Mouse (Mus musculus) limb, embryonic 15.5 days (tissue): ENCODE measurements around the gene B3gat1. TPM values are rescaled to one million over a fixed set of nuclear protein-coding genes. Genes with fewer than 3 reads are reported as not detected.

Experiments
- ATAC-seq: fragments of 200-750 bp; cut with Nextera tagmentation; 2 replicates; pipeline ENCODE4 v1.8.0; 2017; ENCODE audit warnings: low read depth, moderate TSS enrichment; ENCODE audit not compliant: insufficient number of reproducible peaks, low FRiP score, low TSS enrichment
- H3K27ac ChIP-seq: fragments of 300-500 bp; sonication (generic); 2 replicates; pipeline ENCODE4 v1.5.1; 2015; ENCODE audit warnings: moderate library complexity, mild to moderate bottlenecking, inconsistent platforms
- H3K27me3 ChIP-seq: fragments of 300-500 bp; sonication (generic); 2 replicates; pipeline ENCODE4 v1.6.1; 2015; ENCODE audit warnings: inconsistent platforms
- H3K36me3 ChIP-seq: fragments of 300-500 bp; sonication (generic); 2 replicates; pipeline ENCODE4 v1.6.1; 2015; ENCODE audit warnings: inconsistent platforms
- H3K4me1 ChIP-seq: fragments of 300-500 bp; sonication (generic); 2 replicates; pipeline ENCODE4 v1.6.1; 2015; ENCODE audit warnings: inconsistent platforms
- H3K4me2 ChIP-seq: fragments of 300-500 bp; sonication (generic); 2 replicates; pipeline ENCODE4 v1.6.1; 2015; ENCODE audit warnings: mild to moderate bottlenecking, inconsistent platforms
- H3K4me3 ChIP-seq: fragments of 300-500 bp; sonication (generic); 2 replicates; pipeline ENCODE4 v1.5.1; 2015; ENCODE audit warnings: mild to moderate bottlenecking, inconsistent platforms
- H3K9ac ChIP-seq: fragments of 300-500 bp; sonication (generic); 2 replicates; pipeline ENCODE4 v1.6.1; 2015; ENCODE audit warnings: inconsistent platforms
- H3K9me3 ChIP-seq: fragments of 300-500 bp; sonication (generic); 2 replicates; pipeline ENCODE4 v1.6.1; 2016; ENCODE audit warnings: inconsistent platforms
- WGBS: fragments of 180-500 bp; shearing (Covaris S2); methylation state at CpG from one replicate; pipeline ENCODE4 v1.1.7; 2015; 5-methylcytosine and 5-hydroxymethylcytosine counted together
- polyA plus RNA-seq: library from polyadenylated mRNA; unstranded; fragments of >200 nt; fragmentation: Nextera tagmentation; extraction: Ambion mirVana; gene quantifications from 2 replicates; pipeline ENCODE4 v1.2.1, GENCODE M21; 2015

B3gat1 gene
- polyA plus RNA-seq, 1 experiment from 2014 or later = 0.23 TPM

DNA sequence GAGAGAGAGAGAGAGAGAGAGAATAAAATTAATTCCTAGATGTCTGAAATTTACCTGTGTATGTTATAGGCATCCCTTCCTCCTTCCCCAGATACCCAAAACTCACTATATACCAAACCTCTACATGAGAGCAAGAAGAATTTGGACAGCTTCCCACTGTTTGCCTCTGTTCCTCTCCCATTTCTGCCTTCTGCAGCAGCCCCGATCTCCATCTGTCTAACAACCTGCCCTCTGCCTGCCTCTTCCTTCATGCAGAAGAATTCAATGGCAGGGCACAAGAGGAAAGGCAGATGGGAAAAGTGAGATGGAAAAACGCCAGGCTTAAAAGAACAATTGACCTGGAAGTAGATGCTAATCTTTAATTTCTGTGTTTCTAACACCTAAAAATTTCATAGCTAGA is 5.0 kb upstream of the B3gat1 start:
- Histone ChIP-seq H3K27me3 (peaks cover 29% of the 10 kb centered on the region), H3K4me2 (no peak overlapping the region), H3K9me3 (no peaks in the 10 kb centered on the region), H3K4me3 (no peak overlapping the region), H3K4me1 (peaks cover 5% of the 10 kb centered on the region), H3K9ac (no peak overlapping the region), H3K27ac (no peak overlapping the region), H3K36me3 (no peaks in the 10 kb centered on the region)
- ATAC-seq = no peak
- WGBS = 71% methylated on average over 2 of the region's 2 CpGs

DNA sequence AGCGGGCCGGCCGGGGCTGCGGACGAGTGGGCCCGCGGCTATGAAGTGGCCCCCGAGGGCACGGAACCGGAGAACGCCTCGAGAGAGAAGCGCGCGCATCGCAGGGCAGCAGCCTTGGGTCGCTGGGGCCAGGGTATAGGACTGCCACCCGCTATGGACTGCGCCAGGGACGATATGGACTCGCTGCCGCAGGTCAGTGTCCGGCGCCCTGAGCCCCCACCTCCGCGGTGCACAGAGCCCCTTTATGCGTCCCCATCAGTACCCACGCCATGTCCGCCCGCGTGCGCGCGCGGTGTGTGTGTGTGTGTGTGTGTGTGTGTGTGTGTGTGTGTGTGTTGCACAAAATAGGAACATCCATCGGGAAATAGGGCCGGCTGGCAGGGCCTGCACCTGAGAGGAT is 458 bp downstream of the B3gat1 start:
- Histone ChIP-seq H3K36me3 (no peaks in the 10 kb centered on the region), H3K27ac (no peak overlapping the region), H3K4me3 (peak overlapping the region; percentile 46), H3K9me3 (no peaks in the 10 kb centered on the region), H3K4me2 (peak overlapping the region; percentile 92), H3K4me1 (peaks cover 11% of the 10 kb centered on the region), H3K27me3 (peaks cover 58% of the 10 kb centered on the region), H3K9ac (no peak overlapping the region)
- WGBS = 1% methylated on average over 26 of the region's 37 CpGs
- 0 out of 2 replicates have a peak, but pooled peaks have one; percentile 17 for ATAC-seq

DNA sequence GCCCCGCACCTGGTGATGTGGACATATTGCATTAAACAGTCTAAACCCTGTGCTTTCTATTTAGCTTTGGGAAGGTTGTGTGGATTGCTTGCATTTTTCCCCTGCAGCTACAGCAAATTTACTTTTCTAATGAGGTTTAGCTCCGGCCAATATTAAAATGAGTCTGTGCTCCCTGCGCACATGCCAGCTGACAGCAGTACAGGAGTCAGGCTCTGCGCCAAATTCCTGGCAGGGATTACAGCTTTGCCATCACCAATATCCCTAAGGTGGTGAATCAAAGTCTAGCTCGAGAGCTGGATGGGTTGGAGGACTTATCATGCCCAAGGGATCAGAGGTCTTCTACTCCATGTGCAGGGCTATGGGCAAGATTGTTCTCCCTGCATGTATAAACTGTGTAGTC is 3.6 kb downstream of the B3gat1 start:
- WGBS = 71% methylated on average over 5 of the region's 5 CpGs
- no peak overlapping the region for H3K4me3 ChIP-seq
- H3K9me3 ChIP-seq = no peaks in the 10 kb centered on the region
- H3K4me2 ChIP-seq = no peak overlapping the region
- no peak overlapping the region for H3K9ac ChIP-seq
- no peaks in the 10 kb centered on the region for H3K36me3 ChIP-seq
- H3K4me1 ChIP-seq = peaks cover 11% of the 10 kb centered on the region
- H3K27ac ChIP-seq = no peak overlapping the region
- H3K27me3 ChIP-seq = peaks cover 43% of the 10 kb centered on the region
- no peak for ATAC-seq

DNA sequence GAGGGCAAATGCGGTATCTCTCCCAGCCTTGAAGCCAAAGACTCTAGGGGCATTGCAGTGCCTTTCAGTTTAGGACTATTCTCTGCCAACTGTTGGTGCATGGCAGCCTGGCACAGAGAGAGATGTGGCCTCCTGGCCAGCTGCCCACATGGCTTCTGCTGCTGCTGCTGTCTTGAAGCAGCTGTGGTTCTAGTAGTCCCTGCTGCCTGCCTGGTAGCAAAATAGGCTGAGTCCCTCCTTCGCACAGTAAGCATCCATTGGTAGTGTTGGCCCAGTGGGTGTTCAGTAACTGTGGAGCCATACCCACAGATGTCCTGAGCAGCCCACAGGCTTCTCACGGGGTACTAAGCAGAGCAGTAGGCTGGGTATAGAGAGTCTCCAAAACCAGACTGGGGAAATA is 9.3 kb downstream of the B3gat1 start:
- no peaks in the 10 kb centered on the region for H3K36me3 ChIP-seq
- H3K4me3 ChIP-seq = no peak overlapping the region
- no peak overlapping the region for H3K9ac ChIP-seq
- no peaks in the 10 kb centered on the region for H3K4me1 ChIP-seq
- WGBS = 85% methylated on average over 3 of the region's 3 CpGs
- ATAC-seq = no peak
- no peaks in the 10 kb centered on the region for H3K9me3 ChIP-seq
- no peaks in the 10 kb centered on the region for H3K27me3 ChIP-seq
- H3K27ac ChIP-seq = no peak overlapping the region
- no peak overlapping the region for H3K4me2 ChIP-seq

DNA sequence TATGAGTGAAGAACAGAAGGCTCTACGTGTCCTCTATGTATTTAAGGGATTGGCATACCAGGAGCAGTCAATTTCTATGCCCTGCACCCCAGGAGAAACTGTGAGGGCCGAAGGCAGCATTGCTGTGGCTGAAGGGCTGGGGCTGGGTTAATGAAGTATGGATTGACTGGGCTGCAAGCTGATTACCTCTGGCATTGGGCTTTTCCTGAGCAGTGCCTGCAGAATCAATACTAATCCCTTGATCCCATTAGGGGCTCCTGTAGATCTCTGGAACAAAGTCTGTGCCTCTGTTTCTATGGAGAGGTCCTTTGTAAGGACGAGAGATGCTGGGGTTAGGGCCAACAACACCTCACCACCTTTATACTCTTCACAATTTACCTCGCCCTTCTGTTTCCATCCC is 13.6 kb downstream of the B3gat1 start:
- Histone ChIP-seq H3K4me2 (no peak overlapping the region), H3K36me3 (no peaks in the 10 kb centered on the region), H3K4me1 (no peaks in the 10 kb centered on the region), H3K27ac (no peak overlapping the region), H3K4me3 (no peak overlapping the region), H3K27me3 (no peaks in the 10 kb centered on the region), H3K9ac (no peak overlapping the region), H3K9me3 (no peaks in the 10 kb centered on the region)
- WGBS = 67% methylated on average over 4 of the region's 4 CpGs
- no peak for ATAC-seq

DNA sequence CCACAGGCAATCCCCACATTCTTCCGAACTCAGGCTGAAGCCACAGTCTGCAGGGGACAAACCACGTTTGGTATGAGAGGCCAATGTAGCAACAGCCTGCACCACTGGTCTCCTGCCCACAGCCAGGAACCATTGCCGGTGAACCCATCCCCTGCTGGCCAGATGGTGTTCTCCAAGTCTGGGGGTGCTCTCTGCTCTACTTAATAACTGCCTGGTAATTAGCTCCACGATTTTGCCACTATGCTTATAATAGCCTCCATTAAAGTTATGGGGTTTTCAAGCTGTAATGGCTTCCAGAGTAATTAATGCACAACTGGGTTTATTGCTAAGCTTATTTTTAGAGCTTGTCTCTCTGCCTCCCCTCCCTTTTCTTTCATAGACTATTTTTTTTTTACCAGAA is 15.4 kb downstream of the B3gat1 start:
- Histone ChIP-seq H3K9me3 (no peaks in the 10 kb centered on the region), H3K4me1 (no peaks in the 10 kb centered on the region), H3K4me2 (no peak overlapping the region), H3K9ac (no peak overlapping the region), H3K4me3 (no peak overlapping the region), H3K36me3 (no peaks in the 10 kb centered on the region), H3K27ac (no peak overlapping the region), H3K27me3 (no peaks in the 10 kb centered on the region)
- 49% methylated on average over 4 of the region's 4 CpGs for WGBS
- no peak for ATAC-seq

DNA sequence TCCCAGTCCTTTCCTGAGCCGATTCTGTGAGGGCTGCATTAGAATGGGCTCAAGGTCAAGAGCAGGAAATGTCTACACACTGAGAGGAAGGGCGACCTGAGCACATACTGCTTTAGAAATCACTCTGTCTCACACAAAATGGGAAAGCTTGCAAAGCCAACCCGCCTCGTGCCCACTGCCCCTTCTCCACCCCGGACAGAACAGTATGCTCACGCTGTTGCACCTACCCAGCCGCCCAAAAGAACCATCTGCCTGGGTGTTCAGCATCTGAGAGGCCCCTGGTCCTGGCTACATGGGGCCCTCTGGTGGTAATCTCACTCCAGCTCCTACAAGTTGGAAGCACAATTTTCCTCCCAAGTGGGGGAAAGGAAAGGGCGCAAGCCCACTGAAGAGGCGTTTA is 26.6 kb downstream of the B3gat1 start:
- 40% methylated on average over 9 of the region's 9 CpGs for WGBS
- ATAC-seq = no peak
- Histone ChIP-seq H3K27ac (no peak overlapping the region), H3K27me3 (no peaks in the 10 kb centered on the region), H3K9me3 (no peaks in the 10 kb centered on the region), H3K4me1 (no peaks in the 10 kb centered on the region), H3K36me3 (no peaks in the 10 kb centered on the region), H3K9ac (no peak overlapping the region), H3K4me3 (no peak overlapping the region), H3K4me2 (no peak overlapping the region)

DNA sequence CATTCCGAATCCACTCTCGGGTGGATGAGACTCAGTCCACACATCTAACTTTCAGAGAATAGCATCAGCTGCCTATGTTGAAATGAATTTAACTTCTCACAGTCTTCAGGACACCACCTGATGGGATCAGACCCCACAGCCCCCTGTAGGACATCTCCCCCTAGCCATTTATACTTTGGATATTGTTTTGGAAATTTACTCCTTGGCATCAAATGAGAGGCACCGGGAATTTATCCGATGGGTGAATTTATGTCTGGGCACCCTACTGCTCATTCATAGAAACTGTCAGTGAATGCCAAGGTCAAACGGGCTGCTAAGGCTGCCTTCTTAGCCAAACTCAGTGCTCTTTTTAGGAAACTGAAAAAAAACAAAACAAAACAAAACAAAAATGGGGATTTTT is 27.0 kb downstream of the B3gat1 start:
- no peak overlapping the region for H3K4me2 ChIP-seq
- no peaks in the 10 kb centered on the region for H3K9me3 ChIP-seq
- H3K9ac ChIP-seq = no peak overlapping the region
- no peaks in the 10 kb centered on the region for H3K27me3 ChIP-seq
- ATAC-seq = no peak
- H3K4me1 ChIP-seq = no peaks in the 10 kb centered on the region
- H3K36me3 ChIP-seq = no peaks in the 10 kb centered on the region
- H3K27ac ChIP-seq = no peak overlapping the region
- H3K4me3 ChIP-seq = no peak overlapping the region
- WGBS = 78% methylated on average over 5 of the region's 5 CpGs

DNA sequence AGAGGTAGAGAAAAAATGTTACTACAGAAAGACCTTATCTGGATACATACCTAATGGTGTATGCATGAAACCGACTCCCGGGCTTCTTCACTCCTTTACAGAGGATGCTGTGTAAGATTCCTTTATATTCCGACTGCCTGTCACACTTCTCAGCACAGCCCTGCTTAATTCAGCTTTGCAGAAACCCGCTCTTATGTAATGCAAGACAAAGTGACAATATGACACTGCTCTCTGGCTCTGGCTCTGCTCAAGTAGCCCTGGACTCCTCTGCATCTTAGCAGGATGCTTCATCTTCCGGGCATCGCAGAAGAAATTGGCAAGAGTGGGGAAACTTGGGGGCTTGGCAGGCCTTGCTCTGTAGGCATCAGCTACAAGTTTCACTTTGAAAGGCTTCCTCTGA is 28.9 kb downstream of the B3gat1 start:
- Histone ChIP-seq H3K4me2 (no peak overlapping the region), H3K27ac (no peak overlapping the region), H3K9me3 (no peaks in the 10 kb centered on the region), H3K4me3 (no peak overlapping the region), H3K9ac (no peak overlapping the region), H3K4me1 (no peaks in the 10 kb centered on the region), H3K27me3 (no peaks in the 10 kb centered on the region), H3K36me3 (no peaks in the 10 kb centered on the region)
- 88% methylated on average over 6 of the region's 6 CpGs for WGBS
- no peak for ATAC-seq

DNA sequence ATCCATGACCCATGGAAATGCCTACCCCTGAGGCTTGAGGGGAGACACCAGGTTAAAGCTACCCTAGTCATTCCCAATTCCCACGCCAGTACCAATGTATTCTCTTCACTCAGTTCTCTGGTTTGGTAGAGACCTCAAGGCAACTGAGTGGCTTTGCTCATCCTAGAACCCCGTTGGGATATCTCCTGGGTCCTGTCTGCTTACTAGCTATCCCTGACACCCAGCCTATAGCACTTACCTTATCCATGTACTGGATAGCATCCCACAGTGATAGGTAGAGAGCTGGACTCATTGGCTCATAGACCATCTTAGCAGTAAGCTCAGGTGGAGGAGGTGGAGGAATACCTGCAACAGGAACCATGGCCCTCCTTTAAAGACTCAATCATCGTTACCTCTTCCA is 34.7 kb downstream of the B3gat1 start:
- H3K4me1 ChIP-seq = no peaks in the 10 kb centered on the region
- 83% methylated on average over 3 of the region's 3 CpGs for WGBS
- no peaks in the 10 kb centered on the region for H3K27me3 ChIP-seq
- no peak overlapping the region for H3K4me2 ChIP-seq
- no peak for ATAC-seq
- no peak overlapping the region for H3K27ac ChIP-seq
- H3K36me3 ChIP-seq = no peaks in the 10 kb centered on the region
- H3K4me3 ChIP-seq = no peak overlapping the region
- H3K9me3 ChIP-seq = no peaks in the 10 kb centered on the region
- no peak overlapping the region for H3K9ac ChIP-seq

DNA sequence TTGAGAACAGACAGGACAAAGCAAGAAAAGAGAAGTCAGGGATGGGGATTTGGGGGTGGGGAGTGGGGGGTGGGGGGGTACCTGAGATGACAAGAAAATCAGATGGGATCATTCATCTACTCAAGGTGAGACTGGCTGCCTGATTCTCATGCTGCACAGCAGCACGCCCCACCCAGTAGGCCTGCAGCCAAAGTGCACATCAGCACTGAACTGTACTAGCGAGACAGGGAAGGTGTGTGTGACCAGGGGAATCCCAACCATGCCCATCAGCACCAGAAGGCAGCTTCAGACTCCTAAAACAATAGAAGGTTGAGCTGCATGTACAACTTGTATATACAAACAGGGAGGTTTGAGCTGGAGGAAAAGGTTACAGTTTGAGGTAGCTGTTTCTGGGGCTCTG is 42.2 kb downstream of the B3gat1 start:
- Histone ChIP-seq H3K4me2 (no peak overlapping the region), H3K36me3 (no peaks in the 10 kb centered on the region), H3K9me3 (no peaks in the 10 kb centered on the region), H3K9ac (no peak overlapping the region), H3K4me3 (no peak overlapping the region), H3K27me3 (no peaks in the 10 kb centered on the region), H3K27ac (no peak overlapping the region), H3K4me1 (no peaks in the 10 kb centered on the region)
- WGBS = 76% methylated on average over 2 of the region's 2 CpGs
- no peak for ATAC-seq

DNA sequence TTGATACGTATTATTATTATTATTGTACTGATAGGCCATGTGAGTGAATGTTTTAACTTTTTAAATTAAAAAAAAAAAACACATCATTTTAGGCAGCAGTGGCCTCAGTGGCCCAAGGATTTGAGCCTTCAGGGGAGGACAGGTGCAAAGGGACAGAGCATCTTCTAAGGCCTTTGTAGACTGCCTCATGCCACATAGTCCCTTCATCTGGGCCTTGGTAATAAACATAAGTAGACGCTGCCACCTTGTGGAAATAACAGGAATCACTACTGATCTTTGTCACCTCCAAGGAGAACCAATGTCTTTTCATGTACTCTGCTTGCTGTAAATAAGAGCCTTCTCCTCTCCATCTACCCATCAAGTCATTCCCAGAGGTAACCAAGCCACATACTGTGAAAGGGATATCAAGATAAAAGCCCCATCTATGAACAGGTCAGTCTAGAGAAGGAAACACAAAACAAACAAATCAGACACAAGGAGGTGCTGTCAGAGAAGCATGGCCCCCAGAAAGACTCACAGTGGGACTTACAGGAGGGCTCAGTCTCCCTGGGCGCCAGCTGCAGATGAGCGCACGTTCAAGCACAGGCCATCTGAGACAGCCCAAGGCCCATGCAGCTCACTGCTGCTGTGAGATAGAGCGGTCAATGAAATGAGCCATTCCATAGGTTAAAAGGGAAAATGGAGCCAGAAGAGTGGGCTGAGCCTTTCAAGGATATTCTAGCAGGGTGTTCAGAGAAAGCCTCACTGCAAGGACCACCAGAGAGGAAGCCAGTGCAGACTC is 42.8 kb downstream of the B3gat1 start:
- H3K9ac ChIP-seq = no peak overlapping the region
- H3K27ac ChIP-seq = no peak overlapping the region
- no peak overlapping the region for H3K4me3 ChIP-seq
- H3K4me1 ChIP-seq = no peaks in the 10 kb centered on the region
- no peak for ATAC-seq
- no peaks in the 10 kb centered on the region for H3K36me3 ChIP-seq
- no peaks in the 10 kb centered on the region for H3K27me3 ChIP-seq
- WGBS = 68% methylated on average over 6 of the region's 6 CpGs
- no peaks in the 10 kb centered on the region for H3K9me3 ChIP-seq
- no peak overlapping the region for H3K4me2 ChIP-seq

DNA sequence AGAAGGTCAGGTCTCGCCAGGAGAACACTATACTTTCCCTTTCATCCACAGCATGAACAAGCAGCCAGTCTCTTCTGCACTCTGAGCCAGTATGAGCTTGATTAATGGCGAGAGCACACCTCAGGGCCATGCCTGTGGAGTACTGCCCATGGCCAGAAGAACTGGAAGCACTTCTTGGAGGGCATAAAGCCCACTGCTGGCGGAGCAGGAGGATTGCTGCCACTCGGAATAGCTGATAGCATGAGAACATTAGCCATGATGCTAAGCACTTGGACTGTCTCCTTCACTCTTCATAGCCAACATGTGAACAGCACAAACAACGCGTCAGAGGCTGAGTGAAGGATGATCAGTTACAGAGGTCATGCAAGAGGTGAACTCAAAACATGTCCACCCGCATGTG is 44.9 kb downstream of the B3gat1 start:
- no peak overlapping the region for H3K4me2 ChIP-seq
- H3K27me3 ChIP-seq = no peaks in the 10 kb centered on the region
- ATAC-seq = no peak
- H3K9ac ChIP-seq = no peak overlapping the region
- H3K9me3 ChIP-seq = no peaks in the 10 kb centered on the region
- no peaks in the 10 kb centered on the region for H3K4me1 ChIP-seq
- no peaks in the 10 kb centered on the region for H3K36me3 ChIP-seq
- H3K4me3 ChIP-seq = no peak overlapping the region
- H3K27ac ChIP-seq = no peak overlapping the region
- 80% methylated on average over 7 of the region's 7 CpGs for WGBS
